Mouse (Mus musculus) heart, postnatal 0 days (tissue): Measurements from ENCODE around the gene Otx1. TPM values are rescaled to one million over a fixed set of nuclear protein-coding genes. Genes with fewer than 3 reads are reported as not detected.

ENCODE experiments used
- ATAC-seq: fragments of 200-750 bp; cut with Nextera tagmentation; 2 replicates; pipeline ENCODE4 v1.8.0; 2017; ENCODE audit warnings: low read depth, moderate number of reproducible peaks, moderate library complexity; ENCODE audit not compliant: insufficient read depth
- DNase-seq: peaks from one replicate; pipeline ENCODE4 v3.0.0-alpha.2; 2016; ENCODE audit warnings: low spot score
- H3K27ac ChIP-seq: fragments of 300-500 bp; sonication (generic); 2 replicates; pipeline ENCODE4 v1.5.1; 2014; ENCODE audit warnings: low read depth, mild to moderate bottlenecking
- H3K27me3 ChIP-seq: fragments of 300-500 bp; sonication (generic); 2 replicates; pipeline ENCODE4 v1.6.1; 2014; ENCODE audit warnings: low read length, mixed read lengths; ENCODE audit not compliant: control insufficient read depth, insufficient read depth
- H3K36me3 ChIP-seq: fragments of 300-500 bp; sonication (generic); replicated peaks from 2 replicates; pipeline ENCODE4 v1.6.1; 2014; ENCODE audit warnings: low read length, mixed read lengths; ENCODE audit not compliant: control insufficient read depth, insufficient read depth
- H3K4me1 ChIP-seq: fragments of 300-500 bp; sonication (generic); 2 replicates; pipeline ENCODE4 v1.6.1; 2014; ENCODE audit warnings: antibody characterized with exemption; ENCODE audit not compliant: control insufficient read depth, insufficient read depth
- H3K4me2 ChIP-seq: fragments of 300-500 bp; sonication (generic); 2 replicates; pipeline ENCODE4 v1.6.1; 2014; ENCODE audit warnings: low read depth, mild to moderate bottlenecking, low read length, moderate library complexity
- H3K4me3 ChIP-seq: fragments of 300-500 bp; sonication (generic); 2 replicates; pipeline ENCODE4 v1.5.1; 2014; ENCODE audit warnings: low read depth, low read length
- H3K9ac ChIP-seq: fragments of 300-500 bp; sonication (generic); replicated peaks from 2 replicates; pipeline ENCODE4 v1.6.1; 2014; ENCODE audit warnings: low read depth, low read length, mixed read lengths
- H3K9me3 ChIP-seq: fragments of 300-500 bp; sonication (generic); replicated peaks from 2 replicates; pipeline ENCODE4 v1.6.1; 2016; ENCODE audit warnings: low read length; ENCODE audit not compliant: control insufficient read depth
- CTCF ChIP-seq: IDR thresholded peaks from 2 replicates; pipeline ENCODE4 v1.5.1; 2016; ENCODE audit warnings: antibody characterized with exemption, control low read depth, low read depth
- EP300 ChIP-seq: IDR thresholded peaks from 2 replicates; pipeline ENCODE4 v1.6.1; 2016; ENCODE audit warnings: antibody characterized with exemption, low read depth
- WGBS: fragments of 180-500 bp; shearing (Covaris S2); extraction: QIAGEN DNeasy Blood & Tissue Kit; methylation state at CpG from one replicate; pipeline ENCODE4 v1.1.7; 2014; 5-methylcytosine and 5-hydroxymethylcytosine counted together
- polyA plus RNA-seq: library from polyadenylated mRNA; unstranded; fragments of >200 nt; fragmentation: Nextera tagmentation; extraction: Ambion mirVana; gene quantifications from 2 replicates; pipeline ENCODE4 v1.2.1, GENCODE M21; 2015
- total RNA-seq: library from RNA; depleted of rRNA; stranded (reverse); fragments of >200 nt; gene quantifications from 2 replicates; pipeline ENCODE4 v1.2.3, GENCODE M21; 2014; ENCODE audit warnings: low replicate concordance

The Otx1 gene
- total and polyA plus RNA-seq, 2 experiments from 2014 or later, result 0.04 TPM; not detected in 1

DNA sequence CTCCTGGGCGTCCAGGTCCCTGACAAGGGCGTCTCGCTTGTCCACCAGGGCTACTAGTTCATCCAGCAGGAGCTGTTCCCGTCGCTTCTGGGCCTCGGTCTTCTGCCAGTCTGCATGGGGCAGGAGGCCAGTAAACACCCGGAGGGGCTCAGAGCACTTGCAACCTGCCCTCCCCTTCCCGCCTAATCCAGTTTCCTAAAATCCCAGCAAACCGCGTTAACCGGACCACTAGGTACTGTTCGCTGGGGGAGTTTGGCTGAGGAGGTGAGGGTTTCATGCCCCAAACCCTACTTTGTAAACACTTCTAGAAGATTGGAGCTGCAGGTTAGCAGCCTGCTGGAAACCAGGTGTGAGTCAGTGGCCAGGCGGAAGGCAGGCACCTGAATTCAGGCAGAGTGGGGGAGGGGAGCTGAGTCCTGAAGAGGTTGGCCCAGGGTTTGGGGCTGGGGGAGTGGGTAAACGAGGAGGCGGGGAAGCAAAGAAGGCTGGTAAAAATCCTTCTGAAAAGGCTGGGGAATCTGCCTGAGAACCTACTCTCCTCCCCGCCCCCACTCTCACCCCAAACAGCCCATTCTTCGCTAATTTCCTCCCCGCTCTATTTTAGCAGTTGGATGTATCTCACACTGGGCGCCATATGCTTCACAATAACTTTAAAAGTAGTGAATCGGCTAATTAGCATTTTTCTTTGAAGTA is 4.5 kb upstream of the Otx1 start:
- Histone ChIP-seq H3K27me3 (peaks cover 49% of the 10 kb centered on the region), H3K9ac (no peak overlapping the region), H3K4me2 (no peak overlapping the region), H3K27ac (no peak overlapping the region), H3K36me3 (peaks cover 25% of the 10 kb centered on the region), H3K9me3 (no peaks in the 10 kb centered on the region), H3K4me3 (no peak overlapping the region), H3K4me1 (0 out of 2 replicates have a peak, but pooled peaks cover 9% of the 10 kb centered on the region)
- ATAC-seq (no peak), DNase-seq (no peak)
- WGBS, result 63% methylated on average over 20 of the region's 20 CpGs
- TF ChIP-seq EP300 (no peak), CTCF (no peak)

DNA sequence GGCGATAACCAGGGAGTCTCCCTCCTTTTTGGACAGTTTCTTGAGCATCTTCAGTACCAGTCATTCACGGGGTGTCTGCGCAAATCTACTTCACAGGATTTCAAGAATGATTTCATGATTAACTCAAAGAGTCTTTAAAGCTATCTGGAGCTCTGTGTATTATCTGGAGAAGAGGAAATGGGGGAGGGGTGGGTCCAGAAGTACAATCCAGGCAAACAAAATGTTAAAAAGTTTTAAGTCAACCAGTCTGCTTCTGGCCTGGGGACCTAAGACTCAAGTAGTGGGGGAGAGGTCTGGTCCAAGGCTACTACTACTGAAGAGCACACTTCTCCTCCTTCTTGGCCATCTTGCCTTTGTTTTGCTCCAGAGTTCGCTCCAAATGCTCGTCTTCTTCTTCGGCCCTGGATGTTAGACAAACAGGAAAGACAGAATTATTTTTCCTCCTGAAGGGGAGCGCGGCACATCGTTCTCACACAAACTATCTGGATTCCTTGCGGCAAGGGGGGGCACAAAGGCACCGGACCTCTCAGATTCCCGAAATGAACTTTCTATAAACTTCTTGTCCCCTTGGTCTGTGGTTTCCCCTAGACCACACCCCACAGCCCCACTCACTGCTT is 3.9 kb upstream of the Otx1 start:
- Histone ChIP-seq H3K27ac (no peak overlapping the region), H3K9me3 (no peaks in the 10 kb centered on the region), H3K9ac (no peak overlapping the region), H3K27me3 (peaks cover 55% of the 10 kb centered on the region), H3K4me2 (no peak overlapping the region), H3K36me3 (peaks cover 25% of the 10 kb centered on the region), H3K4me3 (no peak overlapping the region), H3K4me1 (0 out of 2 replicates have a peak, but pooled peaks cover 11% of the 10 kb centered on the region)
- no peak for TF ChIP-seq EP300
- TF ChIP-seq CTCF, result no peak
- ATAC-seq, result no peak
- DNase-seq, result no peak
- WGBS, result 68% methylated on average over 12 of the region's 12 CpGs

DNA sequence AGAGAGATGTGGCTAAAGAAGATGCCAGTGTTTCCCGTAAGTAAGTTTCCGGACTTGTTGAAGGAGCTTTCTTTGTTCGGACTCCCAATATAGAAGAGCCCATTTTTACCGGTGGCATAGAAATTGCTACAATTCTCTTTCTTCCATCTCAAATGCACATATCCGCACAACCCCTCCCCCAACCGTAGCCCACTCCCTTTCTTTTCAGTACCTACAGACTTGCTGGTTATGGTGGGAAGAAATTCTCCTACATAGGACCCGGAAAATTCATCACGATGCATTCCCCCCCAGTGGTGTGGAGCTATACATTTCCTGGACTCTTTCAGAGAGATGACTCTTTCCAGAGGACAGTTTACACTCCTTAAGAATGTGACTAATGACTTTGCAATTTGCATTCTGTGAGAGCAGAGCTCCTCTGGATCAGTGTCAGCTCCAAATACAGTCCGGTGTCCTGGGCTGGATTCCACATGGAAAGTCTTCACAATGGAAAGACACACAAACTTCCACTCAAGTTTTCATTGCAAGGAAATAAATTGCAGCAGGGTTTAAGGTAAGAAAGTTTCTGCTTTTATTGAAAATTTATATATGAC is 2.7 kb upstream of the Otx1 start:
- no peak overlapping the region for H3K9ac ChIP-seq
- ATAC-seq, result no peak
- peaks cover 62% of the 10 kb centered on the region for H3K27me3 ChIP-seq
- no peak overlapping the region for H3K4me3 ChIP-seq
- no peak overlapping the region for H3K4me2 ChIP-seq
- H3K4me1 ChIP-seq, result 0 out of 2 replicates have a peak, but pooled peaks cover 11% of the 10 kb centered on the region
- TF ChIP-seq CTCF (no peak), EP300 (no peak)
- WGBS, result 60% methylated on average over 9 of the region's 9 CpGs
- no peak for DNase-seq
- H3K9me3 ChIP-seq, result no peaks in the 10 kb centered on the region
- no peak overlapping the region for H3K27ac ChIP-seq
- peaks cover 20% of the 10 kb centered on the region for H3K36me3 ChIP-seq

DNA sequence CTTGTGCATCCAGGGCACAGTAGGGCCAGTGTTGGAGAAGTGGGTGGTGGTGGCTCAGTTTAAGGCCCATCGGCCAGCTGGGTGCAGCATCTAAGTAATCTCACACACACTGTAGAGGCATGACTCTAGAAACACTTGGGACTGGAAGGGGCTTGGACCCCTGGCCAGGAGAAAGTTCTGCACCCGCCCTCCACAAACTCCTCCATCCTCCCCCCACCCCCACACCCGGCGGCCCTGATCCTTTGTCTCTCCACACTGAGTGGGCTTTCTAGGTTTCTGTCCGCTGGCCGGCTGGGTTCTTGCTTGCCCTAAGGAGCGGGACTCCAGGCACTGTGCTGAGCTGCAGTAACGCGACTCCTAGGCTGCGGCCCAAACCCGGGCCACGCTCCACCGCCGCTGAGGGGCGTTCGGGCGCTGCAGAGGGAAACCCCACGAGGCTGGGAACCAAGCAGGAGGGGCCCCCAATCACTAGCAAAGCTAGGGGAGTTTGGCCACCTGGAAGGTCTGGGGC is 1.7 kb upstream of the Otx1 start:
- TF ChIP-seq EP300 (no peak), CTCF (no peak)
- Histone ChIP-seq H3K27me3 (peaks cover 72% of the 10 kb centered on the region), H3K4me1 (0 out of 2 replicates have a peak, but pooled peaks cover 11% of the 10 kb centered on the region), H3K4me2 (no peak overlapping the region), H3K27ac (no peak overlapping the region), H3K9ac (no peak overlapping the region), H3K9me3 (no peaks in the 10 kb centered on the region), H3K4me3 (no peak overlapping the region), H3K36me3 (peaks cover 20% of the 10 kb centered on the region)
- ATAC-seq, result no peak
- WGBS, result 19% methylated on average over 18 of the region's 18 CpGs
- DNase-seq, result no peak

DNA sequence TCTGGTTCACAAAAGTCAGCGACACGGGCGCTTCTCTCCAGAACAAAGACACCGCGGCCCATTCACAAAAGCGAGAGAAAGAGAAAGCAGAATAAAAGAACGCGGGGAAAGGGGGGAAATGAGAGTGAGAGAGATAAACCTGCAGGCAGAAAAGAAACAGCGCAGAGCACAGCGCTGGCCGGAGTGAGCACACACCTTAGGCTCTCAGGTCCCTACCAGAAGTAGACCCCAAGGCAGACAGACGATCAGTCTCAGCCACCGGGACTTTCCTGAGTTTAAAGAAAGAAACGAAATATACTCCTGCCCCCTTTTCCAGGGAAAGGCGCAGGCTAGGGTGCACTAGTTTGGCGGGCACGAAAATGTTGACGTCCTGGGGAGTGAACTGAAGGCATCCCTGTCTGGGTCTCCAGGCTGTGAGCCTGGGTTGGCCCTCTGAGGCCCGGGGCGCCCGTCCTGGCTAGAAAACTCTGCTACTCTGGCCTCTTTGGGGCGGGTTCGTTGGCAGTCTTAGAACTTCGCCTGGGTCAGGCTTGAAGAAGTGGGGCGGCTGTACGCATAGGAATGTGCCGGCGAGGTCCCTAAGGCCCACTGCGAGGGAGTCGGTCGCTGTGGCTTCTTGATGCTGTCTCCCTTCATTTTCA is 764 bp upstream of the Otx1 start:
- Histone ChIP-seq H3K27me3 (peaks cover 81% of the 10 kb centered on the region), H3K9me3 (no peaks in the 10 kb centered on the region), H3K4me1 (0 out of 2 replicates have a peak, but pooled peaks cover 11% of the 10 kb centered on the region), H3K9ac (no peak overlapping the region), H3K4me3 (peak overlapping the region; percentile 67), H3K4me2 (peak overlapping the region; percentile 98), H3K27ac (no peak overlapping the region), H3K36me3 (peaks cover 20% of the 10 kb centered on the region)
- TF ChIP-seq EP300 (no peak), CTCF (no peak)
- no peak for DNase-seq
- no peak for ATAC-seq
- 2% methylated on average over 31 of the region's 31 CpGs for WGBS
